Mouse (Mus musculus): ENCODE measurements around the gene Metap1d. TPM values are rescaled to one million over a fixed set of nuclear protein-coding genes. Genes with fewer than 3 reads are reported as not detected.

Metap1d gene
- polyA plus RNA-seq, 1 experiment from 2014 or later: 34.8 TPM

DNA sequence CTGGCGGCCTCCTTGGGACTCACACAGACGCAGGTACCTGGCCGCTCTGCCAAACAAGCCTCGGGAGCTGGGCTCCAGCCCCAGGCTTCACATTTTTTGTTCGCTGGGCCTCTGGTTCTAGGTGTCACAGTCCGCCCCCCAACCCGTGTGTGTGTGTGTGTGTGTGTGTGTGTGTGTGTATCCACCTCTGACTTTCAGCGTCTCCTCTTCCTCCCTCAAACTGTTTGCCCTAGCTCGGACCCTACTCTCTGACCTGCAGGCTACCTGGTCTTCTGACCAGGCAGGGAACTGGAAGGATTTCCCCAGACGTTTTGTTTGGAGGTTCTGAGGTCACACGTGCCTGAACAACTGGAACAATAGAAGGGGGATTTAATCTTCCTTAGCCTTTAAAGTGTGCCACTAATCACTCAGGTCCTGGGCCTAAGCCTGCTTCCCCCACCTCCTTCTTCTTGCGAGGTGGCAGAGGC lies 78.1 kb downstream of the Metap1d start:
- ATAC-seq (replicated peaks; ENCODE audit: insufficient number of reproducible peaks, low FRiP score, low TSS enrichment): no peak
- H3K4me2 ChIP-seq: peak overlapping the region; percentile 14; the same call in 1 of the 2 replicates
- no peaks in the 10 kb centered on the region for H3K9me3 ChIP-seq (replicated peaks; ENCODE audit: control insufficient read depth, low read length)
- no peak overlapping the region for H3K27ac ChIP-seq (ENCODE audit: low read depth, low read length)
- H3K4me1 ChIP-seq (ENCODE audit: control insufficient read depth, insufficient read depth, low read length): peaks cover 16% of the 10 kb centered on the region
- peaks cover 92% of the 10 kb centered on the region for H3K27me3 ChIP-seq (ENCODE audit: control insufficient read depth, insufficient read depth, low read length)
- H3K4me3 ChIP-seq (ENCODE audit: low read depth, low read length): peak overlapping the region; percentile 55
- WGBS (ENCODE audit: insufficient replicate concordance): 0% methylated on average over 12 of the region's 12 CpGs
- H3K9ac ChIP-seq (ENCODE audit: low read depth, low read length): no peak overlapping the region
- H3K36me3 ChIP-seq (ENCODE audit: control insufficient read depth, insufficient read depth, low read length): no peaks in the 10 kb centered on the region

DNA sequence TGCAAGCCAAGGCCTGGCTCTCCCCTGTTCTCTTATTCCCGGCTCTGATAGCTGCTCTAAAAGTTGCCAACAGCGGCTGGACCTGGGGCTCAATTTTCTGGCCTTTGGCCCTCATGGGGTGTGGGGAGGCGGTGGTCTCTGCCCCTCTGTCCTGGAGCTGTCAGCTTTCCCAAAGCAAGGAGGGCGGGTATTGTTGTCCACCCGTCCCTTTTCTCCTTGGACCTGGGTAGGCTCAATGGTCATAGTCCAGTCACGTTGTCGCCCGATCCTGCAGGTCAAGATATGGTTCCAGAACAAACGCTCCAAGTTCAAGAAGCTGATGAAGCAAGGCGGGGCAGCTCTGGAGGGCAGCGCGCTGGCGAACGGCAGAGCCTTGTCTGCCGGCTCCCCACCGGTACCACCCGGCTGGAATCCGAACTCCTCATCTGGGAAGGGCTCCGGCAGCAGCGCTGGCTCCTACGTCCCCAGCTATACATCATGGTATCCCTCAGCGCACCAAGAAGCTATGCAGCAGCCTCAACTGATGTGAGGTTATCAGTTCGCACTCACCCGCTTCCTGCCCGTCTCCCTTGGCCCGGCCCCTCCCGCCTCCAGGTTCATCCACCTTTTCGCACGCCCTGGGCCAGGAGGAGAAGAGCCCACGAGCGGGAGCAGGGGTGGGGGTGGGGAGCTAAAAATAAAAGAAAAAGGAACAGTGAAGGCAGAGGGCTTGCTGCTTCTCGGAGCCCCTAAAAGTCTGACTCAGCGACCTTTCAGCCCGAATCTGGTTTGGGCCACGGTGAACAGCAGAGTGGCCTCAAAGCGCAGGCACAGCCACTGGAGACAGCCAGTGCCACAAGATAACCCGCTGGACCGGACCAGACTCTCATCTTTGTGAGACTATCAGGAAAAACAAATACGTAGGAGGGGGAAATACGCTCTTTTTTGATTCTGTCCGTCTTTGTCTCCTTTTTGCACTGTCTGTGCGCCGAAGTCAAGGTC lies 79.2 kb downstream of the Metap1d start:
- Histone ChIP-seq H3K27ac (ENCODE audit: low read depth, low read length) (no peak overlapping the region), H3K9me3 (replicated peaks; ENCODE audit: control insufficient read depth, low read length) (no peaks in the 10 kb centered on the region), H3K4me3 (ENCODE audit: low read depth, low read length) (no peak overlapping the region), H3K36me3 (ENCODE audit: control insufficient read depth, insufficient read depth, low read length) (no peaks in the 10 kb centered on the region), H3K9ac (ENCODE audit: low read depth, low read length) (no peak overlapping the region), H3K27me3 (ENCODE audit: control insufficient read depth, insufficient read depth, low read length) (peaks cover 92% of the 10 kb centered on the region), H3K4me1 (ENCODE audit: control insufficient read depth, insufficient read depth, low read length) (peaks cover 16% of the 10 kb centered on the region), H3K4me2 (no peak overlapping the region)
- WGBS (ENCODE audit: insufficient replicate concordance): under 1% methylated on average over 43 of the region's 43 CpGs
- ATAC-seq (replicated peaks; ENCODE audit: insufficient number of reproducible peaks, low FRiP score, low TSS enrichment): no peak

DNA sequence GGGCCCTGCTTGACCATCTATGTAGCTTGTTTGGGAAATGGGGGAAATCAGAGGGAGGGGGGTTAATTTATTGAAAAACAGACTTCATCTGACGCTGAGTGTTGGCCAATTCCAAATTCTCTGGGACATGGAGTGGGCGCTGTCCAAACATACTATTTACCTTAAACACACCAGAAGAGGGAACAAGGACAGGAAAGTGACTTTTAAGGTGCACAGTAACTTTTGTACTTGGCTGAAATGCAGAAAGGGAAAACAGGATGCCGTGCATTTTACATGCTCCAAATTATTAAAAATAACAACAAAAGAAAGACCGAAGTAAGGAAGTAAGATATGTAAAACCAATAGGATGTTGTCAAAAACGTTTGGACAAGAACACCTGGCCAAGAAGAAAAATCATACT lies 80.0 kb downstream of the Metap1d start:
- no peak overlapping the region for H3K4me3 ChIP-seq (ENCODE audit: low read depth, low read length)
- peaks cover 95% of the 10 kb centered on the region for H3K27me3 ChIP-seq (ENCODE audit: control insufficient read depth, insufficient read depth, low read length)
- peaks cover 16% of the 10 kb centered on the region for H3K4me1 ChIP-seq (ENCODE audit: control insufficient read depth, insufficient read depth, low read length)
- 6% methylated on average over 5 of the region's 5 CpGs for WGBS (ENCODE audit: insufficient replicate concordance)
- H3K9me3 ChIP-seq (replicated peaks; ENCODE audit: control insufficient read depth, low read length): no peaks in the 10 kb centered on the region
- no peak overlapping the region for H3K9ac ChIP-seq (ENCODE audit: low read depth, low read length)
- no peak overlapping the region for H3K27ac ChIP-seq (ENCODE audit: low read depth, low read length)
- H3K36me3 ChIP-seq (ENCODE audit: control insufficient read depth, insufficient read depth, low read length): no peaks in the 10 kb centered on the region
- H3K4me2 ChIP-seq: no peak overlapping the region
- ATAC-seq (replicated peaks; ENCODE audit: insufficient number of reproducible peaks, low FRiP score, low TSS enrichment): no peak

DNA sequence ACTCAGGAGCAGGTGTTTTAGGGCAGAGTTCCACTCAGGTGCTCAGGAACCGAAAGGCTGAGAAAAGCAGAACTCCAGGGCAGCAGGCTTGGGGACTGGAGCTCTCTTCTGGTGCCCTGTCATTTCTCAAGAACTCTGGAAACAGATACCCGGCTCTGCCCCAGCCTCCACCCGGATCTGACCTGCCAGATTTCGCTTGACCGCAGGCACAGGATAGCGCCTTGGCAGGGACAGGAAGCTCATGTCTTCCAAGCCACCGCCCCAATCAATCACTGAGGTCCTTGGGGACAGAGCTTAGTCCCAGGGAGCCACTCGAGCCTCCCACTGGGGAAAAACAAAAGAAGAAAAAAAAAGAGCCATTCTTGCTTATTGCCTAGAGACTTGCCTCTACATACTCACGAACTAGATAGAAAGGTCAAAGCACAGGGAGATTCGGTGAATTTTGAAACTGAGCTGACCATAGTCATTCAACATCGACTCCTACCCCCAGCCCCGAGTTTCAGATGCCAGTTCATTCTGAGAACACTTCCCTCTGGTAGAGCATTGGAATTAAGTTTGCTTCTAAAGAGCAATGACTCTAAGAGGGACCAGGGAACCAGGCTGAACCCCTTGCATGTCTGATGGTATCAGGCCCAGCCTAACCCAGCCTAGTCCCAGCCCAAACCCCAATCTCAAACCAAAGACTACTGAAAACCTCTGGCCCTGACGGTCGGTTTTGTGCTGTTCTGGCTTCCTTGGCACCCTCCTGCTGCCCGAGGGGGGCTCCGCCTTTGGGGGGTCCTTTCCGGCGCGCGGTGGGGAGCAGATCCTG lies 81.4 kb downstream of the Metap1d start:
- WGBS (ENCODE audit: insufficient replicate concordance): 2% methylated on average over 20 of the region's 20 CpGs
- Histone ChIP-seq H3K27ac (ENCODE audit: low read depth, low read length) (no peak overlapping the region), H3K27me3 (ENCODE audit: control insufficient read depth, insufficient read depth, low read length) (peaks cover 95% of the 10 kb centered on the region), H3K9me3 (replicated peaks; ENCODE audit: control insufficient read depth, low read length) (no peaks in the 10 kb centered on the region), H3K4me1 (ENCODE audit: control insufficient read depth, insufficient read depth, low read length) (peaks cover 10% of the 10 kb centered on the region), H3K4me2 (no peak overlapping the region), H3K4me3 (ENCODE audit: low read depth, low read length) (no peak overlapping the region), H3K9ac (ENCODE audit: low read depth, low read length) (no peak overlapping the region), H3K36me3 (ENCODE audit: control insufficient read depth, insufficient read depth, low read length) (no peaks in the 10 kb centered on the region)
- ATAC-seq (replicated peaks; ENCODE audit: insufficient number of reproducible peaks, low FRiP score, low TSS enrichment): no peak

DNA sequence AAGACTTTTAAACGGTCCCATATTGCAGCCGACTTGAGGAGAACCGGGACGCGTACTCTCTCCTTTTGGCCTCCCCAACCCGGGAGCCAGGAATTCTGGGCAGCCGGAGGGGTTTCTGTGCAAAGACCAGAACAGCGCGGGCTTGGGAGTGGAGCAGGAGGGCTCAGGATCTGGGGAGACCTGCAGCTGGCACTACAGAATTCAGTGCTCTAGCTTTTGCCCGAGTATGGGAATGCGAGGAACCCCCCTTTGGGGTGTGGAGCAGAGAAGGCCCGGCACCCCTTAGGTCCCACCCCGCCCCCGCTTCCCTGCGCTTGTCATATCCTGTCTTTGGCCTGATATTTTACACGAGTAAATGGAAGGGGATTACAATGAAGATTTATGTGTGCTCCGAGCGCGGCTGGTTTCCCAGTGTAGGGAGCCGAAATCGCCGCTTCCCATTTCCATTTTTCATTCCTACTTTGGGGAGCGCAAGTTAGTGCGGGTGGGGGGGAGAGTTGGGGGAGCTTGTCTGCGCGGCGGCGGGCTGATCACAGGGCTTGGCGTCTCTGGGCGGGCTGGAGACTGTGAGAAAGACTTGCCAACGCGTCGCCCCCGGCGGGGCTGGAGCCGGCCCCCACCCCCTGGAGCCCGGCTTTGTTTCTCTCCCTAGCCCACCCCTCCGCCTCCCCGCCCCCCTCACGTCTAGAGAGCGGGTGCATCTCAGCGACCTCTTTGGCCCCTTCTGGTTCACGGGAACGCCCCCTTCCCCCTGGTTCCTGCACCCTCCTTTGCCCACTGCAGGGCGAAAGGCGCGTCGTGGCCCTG lies 87.7 kb downstream of the Metap1d start:
- Histone ChIP-seq H3K4me2 (peak overlapping the region; percentile 52), H3K36me3 (ENCODE audit: control insufficient read depth, insufficient read depth, low read length) (no peaks in the 10 kb centered on the region), H3K9me3 (replicated peaks; ENCODE audit: control insufficient read depth, low read length) (no peaks in the 10 kb centered on the region), H3K9ac (ENCODE audit: low read depth, low read length) (0 out of 2 replicates have a peak overlapping the region, but pooled peaks have one; percentile 34), H3K4me3 (ENCODE audit: low read depth, low read length) (peak overlapping the region; percentile 28), H3K4me1 (ENCODE audit: control insufficient read depth, insufficient read depth, low read length) (peaks cover 18% of the 10 kb centered on the region), H3K27ac (ENCODE audit: low read depth, low read length) (no peak overlapping the region), H3K27me3 (ENCODE audit: control insufficient read depth, insufficient read depth, low read length) (peaks cover 98% of the 10 kb centered on the region)
- no peak for ATAC-seq (replicated peaks; ENCODE audit: insufficient number of reproducible peaks, low FRiP score, low TSS enrichment)
- WGBS (ENCODE audit: insufficient replicate concordance): 1% methylated on average over 46 of the region's 48 CpGs

DNA sequence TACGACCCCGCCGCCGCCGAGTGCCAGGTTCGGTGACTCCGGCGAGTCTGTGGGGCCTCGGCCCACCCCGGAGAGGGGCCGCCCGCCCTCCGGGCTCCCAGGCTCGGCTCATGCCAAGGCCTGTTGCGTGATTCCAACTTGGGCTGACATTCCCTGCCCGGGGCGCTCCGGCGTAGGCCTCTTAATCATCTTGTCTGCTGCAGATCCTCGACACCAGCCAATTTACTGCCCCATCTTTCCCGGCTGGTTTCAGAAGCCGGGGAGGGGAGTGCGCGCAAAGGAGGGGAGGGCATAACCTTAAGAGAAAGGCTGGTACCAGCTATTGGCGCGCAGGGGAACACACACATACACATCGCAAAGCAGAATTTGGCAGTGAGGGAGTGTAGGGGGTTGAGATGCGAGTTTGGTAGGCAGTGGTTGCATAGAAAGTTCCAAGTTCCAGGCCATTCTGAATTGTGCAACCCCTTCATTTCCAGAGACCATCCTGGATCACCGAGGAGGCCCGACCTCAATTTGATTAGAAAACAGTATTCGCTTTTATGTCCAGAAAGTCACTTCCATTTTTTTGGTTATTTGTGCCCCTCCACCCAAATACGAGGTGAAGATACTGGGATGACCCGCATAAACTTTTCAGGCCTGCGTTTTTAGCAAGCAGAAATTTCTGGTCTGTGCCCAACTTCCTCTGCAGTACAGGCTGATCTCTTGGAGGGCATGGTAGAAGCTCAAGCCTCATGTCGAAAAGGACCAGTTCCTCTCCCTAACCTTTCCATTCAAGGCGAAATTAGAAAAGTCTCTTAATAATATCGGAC lies 88.5 kb downstream of the Metap1d start:
- Histone ChIP-seq H3K4me1 (ENCODE audit: control insufficient read depth, insufficient read depth, low read length) (peaks cover 24% of the 10 kb centered on the region), H3K4me2 (peak overlapping the region; percentile 52), H3K9ac (ENCODE audit: low read depth, low read length) (0 out of 2 replicates have a peak overlapping the region, but pooled peaks have one; percentile 34), H3K9me3 (replicated peaks; ENCODE audit: control insufficient read depth, low read length) (no peaks in the 10 kb centered on the region), H3K27ac (ENCODE audit: low read depth, low read length) (no peak overlapping the region), H3K4me3 (ENCODE audit: low read depth, low read length) (peak overlapping the region; percentile 28), H3K27me3 (ENCODE audit: control insufficient read depth, insufficient read depth, low read length) (peaks cover 98% of the 10 kb centered on the region), H3K36me3 (ENCODE audit: control insufficient read depth, insufficient read depth, low read length) (no peaks in the 10 kb centered on the region)
- ATAC-seq (replicated peaks; ENCODE audit: insufficient number of reproducible peaks, low FRiP score, low TSS enrichment): no peak
- 2% methylated on average over 37 of the region's 37 CpGs for WGBS (ENCODE audit: insufficient replicate concordance)

DNA sequence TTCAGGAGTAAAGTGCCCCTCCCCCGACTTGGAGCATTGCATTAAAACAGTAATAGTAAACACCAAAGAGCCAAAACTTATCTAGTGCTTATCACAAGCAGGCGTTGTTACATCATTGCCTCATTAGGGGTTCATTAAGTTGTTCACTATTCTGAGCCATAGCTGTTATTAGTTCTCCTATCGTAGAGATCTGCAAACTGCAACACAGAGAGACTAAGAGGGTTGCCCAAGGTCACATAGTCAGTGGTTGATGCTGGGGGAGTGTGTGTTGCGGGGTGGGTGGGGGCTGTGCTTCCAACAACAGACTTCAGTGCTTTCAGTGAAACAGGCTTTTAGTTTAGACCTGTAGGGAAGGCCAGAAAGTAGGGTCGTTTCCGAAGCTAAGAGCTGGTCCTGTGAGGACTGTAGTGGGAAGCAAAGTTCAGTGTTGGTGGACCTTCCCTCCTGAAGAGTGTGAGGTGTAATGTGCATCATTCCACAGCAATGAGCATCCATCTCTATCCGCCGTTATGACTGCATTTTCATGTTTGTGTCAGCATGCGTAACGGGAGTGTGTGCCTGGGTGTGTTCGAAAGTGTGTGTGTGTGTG lies 89.2 kb downstream of the Metap1d start:
- Histone ChIP-seq H3K9me3 (replicated peaks; ENCODE audit: control insufficient read depth, low read length) (no peaks in the 10 kb centered on the region), H3K4me2 (no peak overlapping the region), H3K36me3 (ENCODE audit: control insufficient read depth, insufficient read depth, low read length) (no peaks in the 10 kb centered on the region), H3K4me1 (ENCODE audit: control insufficient read depth, insufficient read depth, low read length) (peaks cover 24% of the 10 kb centered on the region), H3K4me3 (ENCODE audit: low read depth, low read length) (no peak overlapping the region), H3K27ac (ENCODE audit: low read depth, low read length) (no peak overlapping the region), H3K27me3 (ENCODE audit: control insufficient read depth, insufficient read depth, low read length) (peaks cover 98% of the 10 kb centered on the region), H3K9ac (ENCODE audit: low read depth, low read length) (no peak overlapping the region)
- 3% methylated on average over 11 of the region's 11 CpGs for WGBS (ENCODE audit: insufficient replicate concordance)
- ATAC-seq (replicated peaks; ENCODE audit: insufficient number of reproducible peaks, low FRiP score, low TSS enrichment): no peak

Data from heart, embryonic 11.5 days (tissue).